Comparison of ENCODE assay signal across 30 mouse cellular contexts in genomic region chr9:116346495-116346894, GRCm38 (mm10).
"Had no signal": no experiment of that assay in that cellular context is flagged by ENCODE, and none has a peak within 500 bp of the region (broad histone marks: within the 10 kb centered on the region; RNA-seq: fewer than 3 reads in every experiment).

No protein-coding gene starts in this region.

- H3K27ac ChIP-seq: limb, embryonic 10.5 days; limb, embryonic 12.5 days; limb, embryonic 13.5 days; limb, embryonic 15.5 days; liver, embryonic 12.5 days; liver, embryonic 13.5 days; liver, embryonic 14.5 days; liver, embryonic 15.5 days; lung, embryonic 15.5 days; macrophage; midbrain, embryonic 10.5 days; midbrain, embryonic 12.5 days; midbrain, embryonic 13.5 days; neural tube, embryonic 12.5 days had no signal

- H3K27me3 ChIP-seq: limb, embryonic 12.5 days; limb, embryonic 13.5 days; limb, embryonic 15.5 days; liver, embryonic 12.5 days; liver, embryonic 13.5 days; liver, embryonic 15.5 days; lung, embryonic 15.5 days; megakaryocyte, embryonic 14.5 days; midbrain, embryonic 12.5 days; midbrain, embryonic 13.5 days; neural tube, embryonic 12.5 days had no signal

- H3K9ac ChIP-seq: limb, embryonic 12.5 days; limb, embryonic 13.5 days; limb, embryonic 15.5 days; liver, embryonic 12.5 days; liver, embryonic 13.5 days; liver, embryonic 14.5 days; liver, embryonic 15.5 days; liver, postnatal 0 days; lung, embryonic 14.5 days; lung, embryonic 15.5 days; midbrain, embryonic 12.5 days; midbrain, embryonic 13.5 days; neural tube, embryonic 12.5 days had no signal

- H3K9me3 ChIP-seq: limb, embryonic 10.5 days; limb, embryonic 13.5 days; limb, embryonic 15.5 days; liver, embryonic 12.5 days; liver, embryonic 13.5 days; liver, embryonic 15.5 days; lung, embryonic 15.5 days; megakaryocyte, embryonic 14.5 days; midbrain, embryonic 10.5 days; midbrain, embryonic 12.5 days; midbrain, embryonic 13.5 days; neural tube, embryonic 12.5 days had no signal

- H3K4me3 ChIP-seq: limb, embryonic 10.5 days; limb, embryonic 12.5 days; limb, embryonic 13.5 days; limb, embryonic 15.5 days; liver, embryonic 12.5 days; liver, embryonic 13.5 days; liver, embryonic 15.5 days; lung, embryonic 15.5 days; megakaryocyte, embryonic 14.5 days; midbrain, embryonic 10.5 days; midbrain, embryonic 12.5 days; midbrain, embryonic 13.5 days; myocyte; neural tube, embryonic 12.5 days had no signal

- H3K36me3 ChIP-seq: limb, embryonic 10.5 days; limb, embryonic 12.5 days; limb, embryonic 13.5 days; limb, embryonic 15.5 days; liver, embryonic 12.5 days; liver, embryonic 13.5 days; liver, embryonic 15.5 days; lung, embryonic 15.5 days; midbrain, embryonic 10.5 days; midbrain, embryonic 12.5 days; midbrain, embryonic 13.5 days; neural tube, embryonic 12.5 days had no signal

- ATAC-seq: liver, embryonic 12.5 days; liver, postnatal 0 days; lung, postnatal 0 days; midbrain, embryonic 13.5 days; midbrain, embryonic 16.5 days had no signal

- H3K4me2 ChIP-seq: limb, embryonic 12.5 days; limb, embryonic 13.5 days; limb, embryonic 15.5 days; liver, embryonic 11.5 days; liver, embryonic 12.5 days; liver, embryonic 13.5 days; liver, embryonic 15.5 days; lung, embryonic 14.5 days; lung, embryonic 15.5 days; midbrain, embryonic 12.5 days; midbrain, embryonic 13.5 days; neural tube, embryonic 12.5 days had no signal

- DNase-seq: left cerebral cortex, postnatal 4 days; liver; liver, embryonic 13.5 days; liver, postnatal 0 days; lung, adult 18-20 months; lung, adult 2 months; lung, embryonic 14.5 days; lung, postnatal 10 days; lung, postnatal 14 days; lung, postnatal 36 days; lung, postnatal 4 days; midbrain, embryonic 14.5 days had no signal

- H3K4me1 ChIP-seq: limb, embryonic 10.5 days; megakaryocyte, embryonic 14.5 days; midbrain, embryonic 10.5 days; midbrain, embryonic 12.5 days; neural tube, embryonic 12.5 days had no signal
